ENCODE assay signal across 8 mouse cellular contexts in genomic region chr9:122866192-122866591, GRCm38 (mm10). TPM values are rescaled to one million over a fixed set of nuclear protein-coding genes. Genes with fewer than 3 reads are reported as not detected.
DNase-seq lines count a peak whose midpoint lies in the region; ATAC-seq and TF ChIP-seq lines count a peak whose summit lies in the region.

No protein-coding gene starts in this region.

- DNase-seq in heart, embryonic 10.5 days (ENCODE audit: low spot score): no peak
- DNase-seq in heart, postnatal 25 days (ENCODE audit: low spot score): no peak
- DNase-seq in embryo, embryonic 10 days (ENCODE audit: low spot score): no peak
- DNase-seq in urinary bladder, postnatal 36 days (ENCODE audit: low spot score in 2 of 2): no peak
- DNase-seq in kidney, postnatal 4 days: no peak

- H3K27me3 ChIP-seq in heart, embryonic 10.5 days (ENCODE audit: insufficient read depth, poor library complexity, severe bottlenecking): no peaks in the 10 kb centered on the region
- H3K27me3 ChIP-seq in C2C12 (ENCODE audit: control insufficient read depth, insufficient read depth, insufficient read length): peaks cover 3% of the 10 kb centered on the region
- H3K27me3 ChIP-seq in forebrain, embryonic 12.5 days: no peaks in the 10 kb centered on the region
- H3K27me3 ChIP-seq in liver, embryonic 12.5 days (replicated peaks): 0 out of 2 replicates have a peak, but pooled peaks cover 6% of the 10 kb centered on the region

- no peaks in the 10 kb centered on the region for H3K9me3 ChIP-seq in heart, embryonic 10.5 days
- peaks cover 6% of the 10 kb centered on the region; the same call in 1 of the 2 replicates for H3K9me3 ChIP-seq in forebrain, embryonic 12.5 days
- H3K9me3 ChIP-seq in liver, embryonic 12.5 days (replicated peaks): peaks cover 18% of the 10 kb centered on the region

- ATAC-seq in forebrain, embryonic 12.5 days (ENCODE audit: low FRiP score): no peak
- peak; percentile 3 for ATAC-seq in liver, embryonic 12.5 days

- no peak overlapping the region; the same call in 1 of the 2 replicates for H3K9ac ChIP-seq in forebrain, embryonic 12.5 days
- peak overlapping the region; percentile 82 for H3K9ac ChIP-seq in liver, embryonic 12.5 days

- H3K4me1 ChIP-seq in heart, embryonic 10.5 days: peaks cover 17% of the 10 kb centered on the region
- peaks cover 15% of the 10 kb centered on the region for H3K4me1 ChIP-seq in forebrain, embryonic 12.5 days
- H3K4me1 ChIP-seq in liver, embryonic 12.5 days: peaks cover 25% of the 10 kb centered on the region

- WGBS in heart, embryonic 10.5 days: 80% methylated on average over 4 of the region's 4 CpGs
- 89% methylated on average over 4 of the region's 4 CpGs for WGBS in forebrain, embryonic 12.5 days
- 72% methylated on average over 4 of the region's 4 CpGs for WGBS in liver, embryonic 12.5 days (ENCODE audit: insufficient replicate concordance)

- H3K79me3 ChIP-seq in C2C12 (ENCODE audit: low read depth): peaks cover 41% of the 10 kb centered on the region

- peak overlapping the region; percentile 76 for H3K4me2 ChIP-seq in forebrain, embryonic 12.5 days
- peak overlapping the region; percentile 77 for H3K4me2 ChIP-seq in liver, embryonic 12.5 days

- intact Hi-C loops in heart, postnatal 25 days (cut with DNase I): loop anchor here (5.0 kb wide), 2 partner anchors 86 to 156 kb away; partner anchors contain the start of genes 1110059G10Rik, Kif15 and Tmem42

- H3K36me3 ChIP-seq in heart, embryonic 10.5 days: peaks cover 17% of the 10 kb centered on the region
- peaks cover 11% of the 10 kb centered on the region for H3K36me3 ChIP-seq in C2C12 (ENCODE audit: control insufficient read depth, insufficient read depth)
- H3K36me3 ChIP-seq in forebrain, embryonic 12.5 days (replicated peaks): peaks cover 18% of the 10 kb centered on the region
- peaks cover 22% of the 10 kb centered on the region for H3K36me3 ChIP-seq in liver, embryonic 12.5 days

- no peak for TF ChIP-seq CTCF in C2C12 (IDR thresholded peaks at IDR 0.05; ENCODE audit: control insufficient read depth, insufficient read depth, insufficient read length)

- H3K79me2 ChIP-seq in C2C12 (ENCODE audit: control insufficient read depth, insufficient read depth): peaks cover 48% of the 10 kb centered on the region

- peak overlapping the region; percentile 97 for H3K27ac ChIP-seq in heart, embryonic 10.5 days
- H3K27ac ChIP-seq in forebrain, embryonic 12.5 days: no peak overlapping the region
- no peak overlapping the region for H3K27ac ChIP-seq in liver, embryonic 12.5 days

- no peak overlapping the region for H3ac ChIP-seq in C2C12 (ENCODE audit: control insufficient read depth, insufficient read length, low read depth)

- H3K4me3 ChIP-seq in heart, embryonic 10.5 days: peak overlapping the region; percentile 89
- peak overlapping the region; percentile 60 for H3K4me3 ChIP-seq in C2C12 (ENCODE audit: insufficient read depth, poor library complexity, severe bottlenecking)
- peak overlapping the region; percentile 87 for H3K4me3 ChIP-seq in forebrain, embryonic 12.5 days (replicated peaks)
- H3K4me3 ChIP-seq in liver, embryonic 12.5 days: peak overlapping the region; percentile 73

TF ChIP-seq in C2C12, 6 proteins besides CTCF, POLR2A, EP300 and RAD21:
- no peak for TF ChIP-seq FOSL1 (IDR thresholded peaks at IDR 0.05; ENCODE audit: insufficient read depth, low read length, poor library complexity, severe bottlenecking)
- TF ChIP-seq CEBPB (IDR thresholded peaks at IDR 0.05; ENCODE audit: low read depth): no peak
- no peak for TF ChIP-seq USF1 (IDR thresholded peaks at IDR 0.05; ENCODE audit: low read depth)
- no peak for TF ChIP-seq MAX (IDR thresholded peaks at IDR 0.05)
- no peak for TF ChIP-seq MYOG (IDR thresholded peaks at IDR 0.05; ENCODE audit: control insufficient read depth, extremely low read depth, insufficient read length)
- TF ChIP-seq MYOD1 (IDR thresholded peaks at IDR 0.05; ENCODE audit: control insufficient read depth, insufficient read length, low read depth): no peak

RNA-seq across cellular contexts. Expression of gene Zfp445, which starts 0.4 kb away (rescaled TPM):
- 47.4 and 50.7 TPM in 2 replicates for polyA plus RNA-seq in heart, embryonic 10.5 days (2016; fragmentation: Nextera tagmentation; extraction: Ambion mirVana)
- total RNA-seq in heart, postnatal 25 days (2021): 10 to 100 TPM; 78.6 to 88.5 TPM
- 7.9 TPM for polyA plus RNA-seq in C2C12 (2012; fragmentation: generic; extraction: Trizol)
- 121 and 122 TPM in 2 replicates for polyA plus RNA-seq in forebrain, embryonic 12.5 days (2016; fragmentation: Nextera tagmentation; extraction: Ambion mirVana)
- polyA plus RNA-seq in liver, embryonic 12.5 days (2016; fragmentation: Nextera tagmentation; extraction: Ambion mirVana): 32.7 and 32.9 TPM in 2 replicates

RNA-seq across cellular contexts. Expression of gene Zkscan7, which starts 19.3 kb away (rescaled TPM):
- polyA plus RNA-seq in heart, embryonic 10.5 days (2016; fragmentation: Nextera tagmentation; extraction: Ambion mirVana): 2.4 and 3.0 TPM in 2 replicates
- total RNA-seq in heart, postnatal 25 days (2021): 1 to 10 TPM; 5.0 to 6.1 TPM
- polyA plus RNA-seq in C2C12 (2012; fragmentation: generic; extraction: Trizol): 0.40 TPM
- 5.4 and 5.5 TPM in 2 replicates for polyA plus RNA-seq in forebrain, embryonic 12.5 days (2016; fragmentation: Nextera tagmentation; extraction: Ambion mirVana)
- polyA plus RNA-seq in liver, embryonic 12.5 days (2016; fragmentation: Nextera tagmentation; extraction: Ambion mirVana): 0.66 and 0.77 TPM in 2 replicates

RNA-seq across cellular contexts. Expression of gene Gm35549, which starts 22.4 kb away (rescaled TPM):
- polyA plus RNA-seq in heart, embryonic 10.5 days (2016; fragmentation: Nextera tagmentation; extraction: Ambion mirVana): not detected in 2 replicates
- total RNA-seq in heart, postnatal 25 days (2021): not detected
- 0.16 TPM for polyA plus RNA-seq in C2C12 (2012; fragmentation: generic; extraction: Trizol)
- polyA plus RNA-seq in forebrain, embryonic 12.5 days (2016; fragmentation: Nextera tagmentation; extraction: Ambion mirVana): 0.34 TPM in 1 of 2 replicates, not detected in the other
- polyA plus RNA-seq in liver, embryonic 12.5 days (2016; fragmentation: Nextera tagmentation; extraction: Ambion mirVana): 0.21 TPM in 1 of 2 replicates, not detected in the other

RNA-seq across cellular contexts. Expression of gene Zfp105, which starts 56.7 kb away (rescaled TPM):
- 14.5 and 20.4 TPM in 2 replicates for polyA plus RNA-seq in heart, embryonic 10.5 days (2016; fragmentation: Nextera tagmentation; extraction: Ambion mirVana)
- total RNA-seq in heart, postnatal 25 days (2021): 1 to 10 TPM; 1.9 to 2.5 TPM
- not detected for polyA plus RNA-seq in C2C12 (2012; fragmentation: generic; extraction: Trizol)
- 33.2 and 33.3 TPM in 2 replicates for polyA plus RNA-seq in forebrain, embryonic 12.5 days (2016; fragmentation: Nextera tagmentation; extraction: Ambion mirVana)
- 4.3 and 4.9 TPM in 2 replicates for polyA plus RNA-seq in liver, embryonic 12.5 days (2016; fragmentation: Nextera tagmentation; extraction: Ambion mirVana)
